Mouse (Mus musculus): ENCODE measurements around the gene Elf1. TPM values are rescaled to one million over a fixed set of nuclear protein-coding genes. Genes with fewer than 3 reads are reported as not detected.
A peak's percentile ranks its signal among the peaks of the same experiment; 100 is the strongest.

Elf1 gene
- total and polyA plus RNA-seq, 3 experiments: 4.7 to 141 (median 79.0) TPM

GRCm38 (mm10) chr14:79573482-79574191, 92.6 kb downstream of the Elf1 start:
- peaks cover 67% of the 10 kb centered on the region for H3K36me3 ChIP-seq (replicated peaks)
- TF ChIP-seq TAL1 (conservative IDR thresholded peaks at IDR 0.05; ENCODE audit: low read depth, low read length): no peak
- no peak for TF ChIP-seq POLR2AphosphoS5 (IDR thresholded peaks at IDR 0.05; ENCODE audit: insufficient replicate concordance, low read depth, low read length)
- TF ChIP-seq GATA2 (IDR thresholded peaks at IDR 0.05; ENCODE audit: borderline replicate concordance, low read depth, low read length): no peak
- TF ChIP-seq GATA1 (IDR thresholded peaks at IDR 0.05; ENCODE audit: borderline replicate concordance, low read length): no peak
- no peak for TF ChIP-seq CTCF (IDR thresholded peaks at IDR 0.05; ENCODE audit: low read depth, low read length)
- H3K4me1 ChIP-seq (ENCODE audit: insufficient read depth, low read depth, low read length): no peaks in the 10 kb centered on the region

DNA sequence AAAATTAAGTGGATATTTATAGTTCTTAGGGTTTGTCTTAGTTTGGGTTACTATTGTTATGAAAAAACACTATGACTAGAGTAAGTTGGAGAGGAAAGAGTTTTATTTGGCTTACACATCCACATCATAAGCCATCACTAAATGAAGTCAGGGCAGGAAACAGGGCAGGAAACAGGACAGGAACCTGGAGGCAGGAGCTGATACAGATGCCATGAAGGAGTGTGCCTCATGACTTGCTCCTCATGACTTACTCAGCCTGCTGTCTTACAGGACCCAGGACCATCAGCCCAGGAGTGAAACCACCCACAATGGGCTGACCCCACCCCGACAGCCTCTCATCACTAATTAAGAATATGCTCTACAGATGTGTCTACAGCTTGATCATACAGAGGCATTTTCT, 93.4 kb downstream of the Elf1 start:
- no peak overlapping the region for H3K4me3 ChIP-seq (ENCODE audit: low read depth, low read length)
- H3K27me3 ChIP-seq (ENCODE audit: insufficient read depth, low read length): no peaks in the 10 kb centered on the region
- TF ChIP-seq POLR2AphosphoS5 (IDR thresholded peaks at IDR 0.05; ENCODE audit: insufficient replicate concordance, low read depth, low read length): no peak
- no peaks in the 10 kb centered on the region for H3K4me1 ChIP-seq (ENCODE audit: insufficient read depth, low read depth, low read length)
- no peak for DNase-seq (ENCODE audit: low spot score)
- peaks cover 67% of the 10 kb centered on the region for H3K36me3 ChIP-seq (replicated peaks)
- no peak for ATAC-seq (ENCODE audit: extremely low read depth, insufficient number of reproducible peaks, low FRiP score, poor library complexity, severe bottlenecking)
- no peaks in the 10 kb centered on the region for H3K9me3 ChIP-seq (replicated peaks)

More at GRCm38 (mm10) chr14:79573482-79574191, 92.6 kb downstream of the Elf1 start:
- no peaks in the 10 kb centered on the region for H3K9me3 ChIP-seq (replicated peaks)
- H3K4me3 ChIP-seq (ENCODE audit: low read depth, low read length): no peak overlapping the region
- ATAC-seq (ENCODE audit: extremely low read depth, insufficient number of reproducible peaks, low FRiP score, poor library complexity, severe bottlenecking) (no peak), DNase-seq (ENCODE audit: low spot score) (no peak)
- no peaks in the 10 kb centered on the region for H3K27me3 ChIP-seq (ENCODE audit: insufficient read depth, low read length)

GRCm38 (mm10) chr14:79583526-79584245, 102.7 kb downstream of the Elf1 start:
- Histone ChIP-seq H3K27me3 (ENCODE audit: insufficient read depth, low read length) (no peaks in the 10 kb centered on the region), H3K4me3 (ENCODE audit: low read depth, low read length) (no peak overlapping the region), H3K4me1 (ENCODE audit: insufficient read depth, low read depth, low read length) (peaks cover 13% of the 10 kb centered on the region), H3K36me3 (replicated peaks) (peaks cover 46% of the 10 kb centered on the region), H3K9me3 (replicated peaks) (no peaks in the 10 kb centered on the region)
- no peak for TF ChIP-seq POLR2AphosphoS5 (IDR thresholded peaks at IDR 0.05; ENCODE audit: insufficient replicate concordance, low read depth, low read length)
- no peak for TF ChIP-seq CTCF (IDR thresholded peaks at IDR 0.05; ENCODE audit: low read depth, low read length)
- TF ChIP-seq TAL1 (conservative IDR thresholded peaks at IDR 0.05; ENCODE audit: low read depth, low read length): no peak
- TF ChIP-seq GATA1 (IDR thresholded peaks at IDR 0.05; ENCODE audit: borderline replicate concordance, low read length): no peak
- TF ChIP-seq GATA2 (IDR thresholded peaks at IDR 0.05; ENCODE audit: borderline replicate concordance, low read depth, low read length): no peak
- ATAC-seq (ENCODE audit: extremely low read depth, insufficient number of reproducible peaks, low FRiP score, poor library complexity, severe bottlenecking) (no peak), DNase-seq (ENCODE audit: low spot score) (no peak)

- TF ChIP-seq GATA2 (IDR thresholded peaks at IDR 0.05; ENCODE audit: borderline replicate concordance, low read depth, low read length): no peak
- no peak for TF ChIP-seq GATA1 (IDR thresholded peaks at IDR 0.05; ENCODE audit: borderline replicate concordance, low read length)
- TF ChIP-seq CTCF (IDR thresholded peaks at IDR 0.05; ENCODE audit: low read depth, low read length): no peak
- TF ChIP-seq POLR2AphosphoS5 (IDR thresholded peaks at IDR 0.05; ENCODE audit: insufficient replicate concordance, low read depth, low read length): no peak
- no peak for TF ChIP-seq TAL1 (conservative IDR thresholded peaks at IDR 0.05; ENCODE audit: low read depth, low read length)
- Histone ChIP-seq H3K27me3 (ENCODE audit: insufficient read depth, low read length) (no peaks in the 10 kb centered on the region), H3K36me3 (replicated peaks) (peaks cover 46% of the 10 kb centered on the region), H3K4me3 (ENCODE audit: low read depth, low read length) (peak overlapping the region; percentile 77), H3K9me3 (replicated peaks) (no peaks in the 10 kb centered on the region), H3K4me1 (ENCODE audit: insufficient read depth, low read depth, low read length) (peaks cover 30% of the 10 kb centered on the region)
- no peak for ATAC-seq (ENCODE audit: extremely low read depth, insufficient number of reproducible peaks, low FRiP score, poor library complexity, severe bottlenecking)
- no peak for DNase-seq (ENCODE audit: low spot score)
Measured at GRCm38 (mm10) chr14:79586499-79587138, 105.6 kb downstream of the Elf1 start.

GRCm38 (mm10) chr14:79587139-79587851, 106.3 kb downstream of the Elf1 start, which contains the start of gene Sugt1:
Gene Sugt1 (plus strand): TSS chr14:79587691.
- peak within 1 kb of the TSS; percentile 77 for H3K4me3 ChIP-seq (ENCODE audit: low read depth, low read length)
- H3K9me3 ChIP-seq (replicated peaks): no peaks in the 10 kb centered on the region
- peaks cover 49% of the 10 kb centered on the region for H3K36me3 ChIP-seq (replicated peaks)
- H3K27me3 ChIP-seq (ENCODE audit: insufficient read depth, low read length): no peaks in the 10 kb centered on the region
- ATAC-seq (ENCODE audit: extremely low read depth, insufficient number of reproducible peaks, low FRiP score, poor library complexity, severe bottlenecking): peak; percentile 92
- H3K4me1 ChIP-seq (ENCODE audit: insufficient read depth, low read depth, low read length): peaks cover 31% of the 10 kb centered on the region
- TF ChIP-seq TAL1 (conservative IDR thresholded peaks at IDR 0.05; ENCODE audit: low read depth, low read length) (no peak), POLR2AphosphoS5 (IDR thresholded peaks at IDR 0.05; ENCODE audit: insufficient replicate concordance, low read depth, low read length) (0 out of 2 replicates have a peak, but pooled peaks have one; percentile 44), GATA2 (IDR thresholded peaks at IDR 0.05; ENCODE audit: borderline replicate concordance, low read depth, low read length) (no peak), CTCF (IDR thresholded peaks at IDR 0.05; ENCODE audit: low read depth, low read length) (no peak)
- DNase-seq (ENCODE audit: low spot score): peak; percentile 99
